In the genomic region with DNA sequence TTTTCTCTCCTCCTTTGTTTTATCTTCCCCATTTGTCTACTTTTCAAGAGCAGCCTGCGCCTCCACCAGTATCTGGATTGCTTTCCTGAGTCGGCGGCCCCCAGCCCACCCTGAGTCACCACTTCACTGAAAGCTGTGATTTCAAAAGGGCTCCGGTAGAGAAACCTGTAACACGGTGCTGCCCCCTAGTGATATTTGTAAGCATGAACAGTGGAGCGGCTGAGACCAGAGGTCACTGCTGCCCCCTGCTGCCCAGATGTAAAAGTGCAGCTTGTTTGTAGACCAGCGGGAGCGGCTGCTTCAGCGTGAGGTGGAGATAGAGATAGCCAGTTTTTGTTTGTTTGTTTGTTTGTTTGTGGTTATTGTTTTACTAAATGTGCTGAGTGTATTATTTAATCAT, we compare ENCODE assay signal across 9 mouse cellular contexts. TPM values are rescaled to one million over a fixed set of nuclear protein-coding genes. Genes with fewer than 3 reads are reported as not detected.
DNase-seq lines count a peak whose midpoint lies in the region; ATAC-seq and TF ChIP-seq lines count a peak whose summit lies in the region.
"Had no signal": no experiment of that assay in that cellular context is flagged by ENCODE, and none has a peak within 500 bp of the region (broad histone marks: within the 10 kb centered on the region; RNA-seq: fewer than 3 reads in every experiment).

No protein-coding gene starts in this region.

- no peak overlapping the region for H3K9ac ChIP-seq in kidney, postnatal 0 days (ENCODE audit: low read depth, low read length)
- no peak overlapping the region for H3K9ac ChIP-seq in liver, embryonic 11.5 days (ENCODE audit: low read depth, low read length)
- no peak overlapping the region for H3K9ac ChIP-seq in stomach, postnatal 0 days (ENCODE audit: low read length)
- H3K9ac ChIP-seq: embryonic facial prominence, embryonic 15.5 days had no signal

- ATAC-seq in Patski, result peak; percentile 62
- ATAC-seq in kidney, postnatal 0 days (replicated peaks; ENCODE audit: low FRiP score, low read depth), result no peak; the same call in 1 of the 2 replicates
- ATAC-seq in liver, embryonic 11.5 days (replicated peaks; ENCODE audit: low FRiP score), result no peak
- peak; percentile 71; the same call in 1 of the 2 replicates for ATAC-seq in stomach, postnatal 0 days (ENCODE audit: low FRiP score, low TSS enrichment)

- TF ChIP-seq CTCF in Patski (IDR thresholded peaks at IDR 0.05), result peak; percentile 99
- peak; percentile 100 for TF ChIP-seq CTCF in kidney, postnatal 0 days (IDR thresholded peaks at IDR 0.05; ENCODE audit: low read depth)
- peak; percentile 100 for TF ChIP-seq CTCF in stomach, postnatal 0 days (IDR thresholded peaks at IDR 0.05; ENCODE audit: low read depth)

- DNase-seq in 3134 (ENCODE audit: extremely low read depth, insufficient read length, low spot score), result peak; percentile 44
- DNase-seq in Patski (ENCODE audit: low read depth, low spot score), result no peak
- peak; percentile 94 to 97 for DNase-seq in cerebellum, postnatal 10 days
- DNase-seq in gastrocnemius, adult 8-10 months (ENCODE audit: low spot score in 2 of 2), result peak; percentile 62 to 63
- peak; percentile 92 for DNase-seq in kidney, postnatal 0 days (ENCODE audit: low spot score)
- DNase-seq in liver, embryonic 11.5 days (ENCODE audit: low spot score), result peak; percentile 59
- peak; percentile 72 for DNase-seq in neural tube, embryonic 10.5 days (ENCODE audit: extremely low spot score, low spot score)
- DNase-seq in stomach, postnatal 0 days (ENCODE audit: low spot score), result peak; percentile 68

- in situ Hi-C loops in Patski (cut with MboI; ENCODE audit: low pct_unique_long_range_greater_than_20kb), result loop anchor here (10.0 kb wide), 1 partner anchor 53 kb away; no protein-coding TSS in a partner anchor

- no peak overlapping the region for H3K4me2 ChIP-seq in kidney, postnatal 0 days (ENCODE audit: low read length)
- no peak overlapping the region for H3K4me2 ChIP-seq in liver, embryonic 11.5 days
- H3K4me2 ChIP-seq in stomach, postnatal 0 days (replicated peaks; ENCODE audit: low read depth), result no peak overlapping the region
- H3K4me2 ChIP-seq: embryonic facial prominence, embryonic 15.5 days had no signal

- POLR2A ChIA-PET in Patski (lab: Charles Lee), result interaction anchor here (0.7 to 1.6 kb wide), 3 partner anchors 37 to 258 kb away, joined by 3 to 9 read pairs (median 7); no protein-coding TSS in a partner anchor

- 26% methylated on average over 9 of the region's 9 CpGs for WGBS in kidney, postnatal 0 days
- WGBS in liver, embryonic 11.5 days, result 29% methylated on average over 9 of the region's 9 CpGs
- WGBS in stomach, postnatal 0 days, result 29% methylated on average over 9 of the region's 9 CpGs

- H3K4me1 ChIP-seq in kidney, postnatal 0 days (replicated peaks; ENCODE audit: insufficient read depth, low read length), result no peaks in the 10 kb centered on the region
- H3K4me1 ChIP-seq in liver, embryonic 11.5 days (replicated peaks; ENCODE audit: control insufficient read depth, insufficient read depth, low read length), result no peaks in the 10 kb centered on the region
- no peaks in the 10 kb centered on the region for H3K4me1 ChIP-seq in stomach, postnatal 0 days (replicated peaks; ENCODE audit: control insufficient read depth, insufficient read depth)
- H3K4me1 ChIP-seq: embryonic facial prominence, embryonic 15.5 days had no signal

- H3K9me3 ChIP-seq in kidney, postnatal 0 days (replicated peaks; ENCODE audit: low read length), result no peaks in the 10 kb centered on the region
- H3K9me3 ChIP-seq in liver, embryonic 11.5 days (ENCODE audit: control insufficient read depth, low read length), result no peaks in the 10 kb centered on the region
- no peaks in the 10 kb centered on the region for H3K9me3 ChIP-seq in stomach, postnatal 0 days (ENCODE audit: control insufficient read depth, low read length)
- H3K9me3 ChIP-seq: embryonic facial prominence, embryonic 15.5 days had no signal

- CTCF ChIA-PET in Patski (lab: Charles Lee), result interaction anchor here (0.6 to 4.2 kb wide), 20 partner anchors 11 to 238 kb away, joined by 3 to 70 read pairs (median 8); partner anchors contain the start of genes Ccn5 and Kcnk15

- H3K27ac ChIP-seq in kidney, postnatal 0 days, result no peak overlapping the region
- no peak overlapping the region for H3K27ac ChIP-seq in liver, embryonic 11.5 days (ENCODE audit: low read depth, low read length)
- no peak overlapping the region for H3K27ac ChIP-seq in stomach, postnatal 0 days (replicated peaks)
- H3K27ac ChIP-seq: embryonic facial prominence, embryonic 15.5 days had no signal

- peaks cover 10% of the 10 kb centered on the region for H3K27me3 ChIP-seq in Patski
- H3K27me3 ChIP-seq in kidney, postnatal 0 days (ENCODE audit: insufficient read depth, low read length), result no peaks in the 10 kb centered on the region
- no peaks in the 10 kb centered on the region for H3K27me3 ChIP-seq in liver, embryonic 11.5 days (replicated peaks; ENCODE audit: control insufficient read depth, insufficient read depth, low read length)
- H3K27me3 ChIP-seq in stomach, postnatal 0 days (ENCODE audit: control insufficient read depth, insufficient read depth, low read length), result no peaks in the 10 kb centered on the region
- H3K27me3 ChIP-seq: embryonic facial prominence, embryonic 15.5 days had no signal

- no peak overlapping the region for H3K4me3 ChIP-seq in kidney, postnatal 0 days (replicated peaks; ENCODE audit: low read depth, low read length)
- no peak overlapping the region for H3K4me3 ChIP-seq in liver, embryonic 11.5 days (ENCODE audit: low read depth, low read length)
- no peak overlapping the region for H3K4me3 ChIP-seq in stomach, postnatal 0 days (ENCODE audit: low read depth, low read length)
- H3K4me3 ChIP-seq: embryonic facial prominence, embryonic 15.5 days had no signal

- no peak for TF ChIP-seq EP300 in stomach, postnatal 0 days (optimal IDR thresholded peaks at IDR 0.05)

- H3K36me3 ChIP-seq in kidney, postnatal 0 days (ENCODE audit: insufficient read depth, low read length), result no peaks in the 10 kb centered on the region
- H3K36me3 ChIP-seq in liver, embryonic 11.5 days (ENCODE audit: control insufficient read depth, insufficient read depth, low read length), result no peaks in the 10 kb centered on the region
- H3K36me3 ChIP-seq in stomach, postnatal 0 days (ENCODE audit: control insufficient read depth, insufficient read depth, low read length), result no peaks in the 10 kb centered on the region
- H3K36me3 ChIP-seq: embryonic facial prominence, embryonic 15.5 days had no signal

RNA-seq across cellular contexts. Expression of gene Kcnk15, which starts 15.4 kb away (rescaled TPM):
- not detected for polyA plus RNA-seq in Patski (2021)
- not detected for total RNA-seq in gastrocnemius, adult 8-10 months (2022)
- not detected in 2 replicates for polyA plus RNA-seq in kidney, postnatal 0 days (2015; fragmentation: Nextera tagmentation; extraction: Ambion mirVana)
- not detected in 2 replicates for polyA plus RNA-seq in liver, embryonic 11.5 days (2014; fragmentation: Nextera tagmentation; extraction: Ambion mirVana)
- not detected in 2 replicates for polyA plus RNA-seq in stomach, postnatal 0 days (2015; fragmentation: Nextera tagmentation; extraction: Ambion mirVana)
- polyA plus RNA-seq: embryonic facial prominence, embryonic 15.5 days had no signal

RNA-seq across cellular contexts. Expression of gene Ccn5, which starts 17.4 kb away (rescaled TPM):
- 143 TPM for polyA plus RNA-seq in Patski (2021)
- 1 to 10 TPM in 2 of 4 experiments, under 1 TPM in 1, not detected in 1; 0.75 to 1.4 (median 1.3) TPM for total RNA-seq in gastrocnemius, adult 8-10 months (2022)
- 0.17 and 0.28 TPM in 2 replicates for polyA plus RNA-seq in kidney, postnatal 0 days (2015; fragmentation: Nextera tagmentation; extraction: Ambion mirVana)
- not detected in 2 replicates for polyA plus RNA-seq in liver, embryonic 11.5 days (2014; fragmentation: Nextera tagmentation; extraction: Ambion mirVana)
- polyA plus RNA-seq in stomach, postnatal 0 days (2015; fragmentation: Nextera tagmentation; extraction: Ambion mirVana), result 0.08 and 0.21 TPM in 2 replicates

Comparison
In these comparisons a context has a peak if more than half of its experiments do, and no peak if none do; other contexts are left out.
1. ATAC-seq: peak in Patski (single experiment) and stomach, postnatal 0 days (single experiment); none in kidney, postnatal 0 days (single experiment) and liver, embryonic 11.5 days (single experiment).
2. RNA of gene Ccn5, which starts 17.4 kb away (polyA plus RNA-seq): 143 TPM in Patski (single experiment); 0.08 to 0.21 TPM in stomach, postnatal 0 days, 0.17 to 0.28 TPM in kidney, postnatal 0 days and not detected in liver, embryonic 11.5 days; every median in the first group is over 100 times any median in the second.
3. Peak in every context shown above with its lines, with median percentiles within 50 percentile points of each other: CTCF ChIP-seq.